Mouse (Mus musculus) hindbrain, postnatal 0 days (tissue): ENCODE measurements at regions not wholly inside any gene's neighbourhood (a gene's known extent, or its start where the extent isn't known, plus 50 kb on each side); places are given as distances from the start of the nearest gene placed in this dataset.

ENCODE experiments used
- ATAC-seq: fragments of 200-750 bp; cut with Nextera tagmentation; 2 replicates; pipeline ENCODE4 v1.8.0; 2017; ENCODE audit warnings: mild to moderate bottlenecking, moderate TSS enrichment, moderate library complexity
- DNase-seq: peaks from one replicate; pipeline ENCODE4 v3.0.0-alpha.2; 2015; ENCODE audit warnings: low spot score
- H3K27ac ChIP-seq: fragments of 300-500 bp; sonication (generic); 2 replicates; pipeline ENCODE4 v1.5.1; 2014; ENCODE audit warnings: mild to moderate bottlenecking
- H3K27me3 ChIP-seq: fragments of 300-500 bp; sonication (generic); 2 replicates; pipeline ENCODE4 v1.6.1; 2014; ENCODE audit warnings: low read length, mixed read lengths; ENCODE audit not compliant: insufficient read depth
- H3K36me3 ChIP-seq: fragments of 300-500 bp; sonication (generic); 2 replicates; pipeline ENCODE4 v1.6.1; 2014; ENCODE audit warnings: low read length, mixed read lengths; ENCODE audit not compliant: insufficient read depth
- H3K4me1 ChIP-seq: fragments of 300-500 bp; sonication (generic); 2 replicates; pipeline ENCODE4 v1.6.1; 2014; ENCODE audit warnings: antibody characterized with exemption, low read length, mixed read lengths; ENCODE audit not compliant: insufficient read depth
- H3K4me2 ChIP-seq: fragments of 300-500 bp; sonication (generic); 2 replicates; pipeline ENCODE4 v1.6.1; 2014; ENCODE audit warnings: low read depth, mild to moderate bottlenecking, low read length, moderate library complexity, mixed read lengths
- H3K4me3 ChIP-seq: fragments of 300-500 bp; sonication (generic); 2 replicates; pipeline ENCODE4 v1.5.1; 2014; ENCODE audit warnings: low read length
- H3K9ac ChIP-seq: fragments of 300-500 bp; sonication (generic); replicated peaks from 2 replicates; pipeline ENCODE4 v1.6.1; 2014; ENCODE audit warnings: mild to moderate bottlenecking, low read length, moderate library complexity, mixed read lengths
- H3K9me3 ChIP-seq: fragments of 300-500 bp; sonication (generic); 2 replicates; pipeline ENCODE4 v1.6.1; 2016; ENCODE audit warnings: low read length, mixed read lengths
- CTCF ChIP-seq: IDR thresholded peaks from 2 replicates; pipeline ENCODE4 v1.5.1; 2016; ENCODE audit warnings: antibody characterized with exemption, control low read depth, low read depth
- WGBS: fragments of 180-500 bp; shearing (Covaris S2); extraction: QIAGEN DNeasy Blood & Tissue Kit; methylation state at CpG from one replicate; pipeline ENCODE4 v1.1.7; 2014; 5-methylcytosine and 5-hydroxymethylcytosine counted together

GRCm38 (mm10) chr6:59147421-59147820 lies 61.2 kb upstream of the Tigd2 start:
- H3K4me2 ChIP-seq = no peak overlapping the region
- no peak for DNase-seq
- ATAC-seq = no peak
- no peak overlapping the region for H3K9ac ChIP-seq
- no peak overlapping the region for H3K27ac ChIP-seq
- H3K4me1 ChIP-seq = no peaks in the 10 kb centered on the region
- no peak overlapping the region for H3K4me3 ChIP-seq
- H3K36me3 ChIP-seq = no peaks in the 10 kb centered on the region
- TF ChIP-seq CTCF = no peak
- H3K9me3 ChIP-seq = no peaks in the 10 kb centered on the region
- H3K27me3 ChIP-seq = no peaks in the 10 kb centered on the region
- WGBS = 77% methylated on average over 1 of the region's 1 CpGs

- H3K4me1 ChIP-seq = no peaks in the 10 kb centered on the region
- H3K27me3 ChIP-seq = no peaks in the 10 kb centered on the region
- H3K9ac ChIP-seq = no peak overlapping the region
- H3K4me3 ChIP-seq = no peak overlapping the region
- H3K36me3 ChIP-seq = no peaks in the 10 kb centered on the region
- H3K4me2 ChIP-seq = no peak overlapping the region
- H3K27ac ChIP-seq = no peak overlapping the region
- 63% methylated on average over 1 of the region's 1 CpGs for WGBS
- no peak for TF ChIP-seq CTCF
- ATAC-seq (no peak), DNase-seq (peak; percentile 5)
- no peaks in the 10 kb centered on the region for H3K9me3 ChIP-seq
These were observed 53.0 kb upstream of the Tigd2 start for GRCm38 (mm10) chr6:59155636-59156035.
